Mouse (Mus musculus) adrenal gland, postnatal 10 days (tissue): ENCODE data around the gene Gipr. TPM values are rescaled to one million over a fixed set of nuclear protein-coding genes. Genes with fewer than 3 reads are reported as not detected.

ENCODE experiments used
- DNase-seq: peaks from one replicate; pipeline ENCODE4 v3.0.0; 2021; ENCODE audit warnings: mixed read lengths
- total RNA-seq, 2 experiments: library from RNA; stranded (reverse); gene quantifications; 2 replicates each; pipeline ENCODE4 v1.2.3; 2021

Gipr gene
- total RNA-seq, 2 experiments from 2014 or later = 0.75 to 0.94 TPM

GRCm38 (mm10) chr7:19148875-19149541, 16.9 kb downstream of the Gipr start, which contains the start of gene Qpctl:
Qpctl (minus strand) TSS chr7:19149291.
- peak; percentile 97 for DNase-seq

DNA sequence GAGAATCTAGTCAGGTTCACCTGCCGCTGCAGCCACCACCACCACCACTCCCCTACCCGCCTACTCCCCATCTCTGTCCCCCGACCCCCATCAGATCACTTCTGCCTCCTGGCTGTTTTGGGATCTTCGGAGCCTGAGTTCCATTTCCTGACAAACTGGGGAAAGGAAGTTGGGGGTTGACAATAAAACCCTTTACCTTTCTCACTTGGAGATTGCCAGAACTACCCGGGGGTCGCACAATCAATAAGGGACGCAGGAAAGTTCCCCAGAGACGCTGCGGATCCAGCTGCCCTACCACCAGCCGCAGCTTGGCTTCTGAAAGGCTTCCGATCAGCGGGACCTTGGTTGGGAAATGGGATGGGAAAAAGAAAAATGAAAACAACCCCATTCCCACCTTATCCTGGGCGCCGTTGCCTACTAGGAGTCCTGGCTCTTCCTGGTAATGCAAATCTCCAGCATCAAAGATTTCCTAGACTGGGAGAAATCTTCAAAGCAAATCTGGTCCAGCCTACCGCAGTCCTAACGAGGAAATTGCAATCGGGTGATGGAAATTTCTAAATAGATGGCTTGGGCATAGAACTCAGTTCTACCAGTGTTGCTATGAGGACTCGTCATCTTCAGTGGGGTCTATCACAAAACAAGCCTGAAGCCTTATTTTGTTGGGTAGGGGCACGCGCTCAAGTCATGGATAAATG, 17.6 kb downstream of the Gipr start:
- no peak for DNase-seq

DNA sequence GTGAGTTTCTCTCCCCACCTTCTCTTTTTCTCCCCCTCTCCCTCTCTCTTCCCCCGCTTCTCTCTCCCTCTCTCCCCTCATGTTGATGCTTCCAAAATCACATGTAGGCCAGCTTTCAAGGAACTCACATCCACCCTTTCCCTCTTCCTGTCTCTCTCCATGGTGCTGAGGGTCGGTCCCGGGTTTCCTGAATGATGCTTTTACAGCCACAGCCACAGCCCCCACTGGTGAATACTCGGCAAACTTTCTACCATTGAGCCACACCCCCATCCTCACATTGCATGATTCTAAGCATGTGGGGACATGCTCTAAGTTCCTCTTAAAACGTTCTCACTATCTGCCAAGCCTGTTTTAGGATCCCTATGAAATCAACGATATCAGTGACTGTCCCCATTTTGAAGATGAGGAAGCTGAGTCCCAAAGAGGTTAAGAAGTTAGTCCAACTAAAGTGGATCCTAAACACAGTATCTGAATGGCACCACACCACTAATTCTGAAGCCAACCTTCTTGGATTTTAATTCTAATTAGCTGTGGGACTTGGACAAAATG, 18.4 kb downstream of the Gipr start:
- DNase-seq = no peak

- no peak for DNase-seq
Measured at GRCm38 (mm10) chr7:19146793-19147192, 19.1 kb downstream of the Gipr start.

- peak; percentile 76 for DNase-seq
Measured at GRCm38 (mm10) chr7:19137380-19137779, 28.5 kb downstream of the Gipr start.

DNA sequence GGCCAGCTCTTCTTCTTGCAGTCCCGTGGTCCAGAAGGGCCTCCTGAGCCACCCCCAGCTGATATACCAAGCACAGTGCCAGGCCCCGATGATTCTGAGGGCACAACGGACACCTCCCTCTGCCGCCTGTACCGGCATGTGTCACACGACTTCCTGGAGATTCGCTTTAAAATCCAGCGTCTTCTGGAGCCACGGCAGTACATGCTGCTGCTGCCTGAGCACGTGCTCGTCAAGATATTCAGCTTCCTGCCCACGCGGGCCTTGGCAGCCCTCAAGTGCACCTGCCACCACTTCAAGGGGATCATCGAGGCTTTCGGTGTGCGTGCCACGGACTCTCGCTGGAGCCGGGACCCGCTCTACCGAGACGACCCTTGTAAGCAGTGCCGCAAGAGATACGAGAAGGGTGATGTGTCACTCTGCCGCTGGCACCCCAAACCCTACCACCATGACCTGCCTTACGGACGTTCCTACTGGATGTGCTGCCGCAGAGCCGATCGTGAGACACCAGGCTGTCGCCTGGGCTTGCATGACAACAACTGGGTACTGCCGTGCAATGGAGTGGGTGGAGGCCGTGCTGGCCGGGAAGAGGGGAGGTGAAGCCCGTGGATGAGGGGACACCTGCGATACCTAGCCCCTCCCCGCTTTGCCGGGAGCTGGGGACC, 29.1 kb downstream of the Gipr start:
- DNase-seq = no peak

DNA sequence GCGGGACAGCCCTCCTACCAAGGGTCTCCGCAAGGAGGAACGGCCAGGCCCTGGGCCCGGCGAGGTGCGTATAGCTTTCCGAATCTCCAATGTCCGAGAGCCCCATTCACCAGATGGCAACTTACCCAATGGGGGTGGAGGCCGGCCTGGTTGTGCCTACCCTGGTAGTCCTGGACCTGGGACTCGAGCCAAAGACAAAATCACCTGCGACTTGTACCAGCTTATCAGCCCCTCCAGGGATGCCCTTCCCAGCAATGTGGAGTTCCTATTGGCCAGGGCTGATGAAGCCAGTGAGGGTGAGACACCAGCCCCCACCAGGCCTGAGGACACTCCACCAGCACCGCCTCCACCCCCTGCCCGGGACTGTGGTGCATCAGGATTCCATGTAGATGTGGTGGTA, 29.8 kb downstream of the Gipr start:
- DNase-seq = no peak

GRCm38 (mm10) chr7:19131324-19131848, 34.5 kb downstream of the Gipr start:
- peak; percentile 99 for DNase-seq

- no peak for DNase-seq
Measured at GRCm38 (mm10) chr7:19130657-19131056, 35.3 kb downstream of the Gipr start.

DNA sequence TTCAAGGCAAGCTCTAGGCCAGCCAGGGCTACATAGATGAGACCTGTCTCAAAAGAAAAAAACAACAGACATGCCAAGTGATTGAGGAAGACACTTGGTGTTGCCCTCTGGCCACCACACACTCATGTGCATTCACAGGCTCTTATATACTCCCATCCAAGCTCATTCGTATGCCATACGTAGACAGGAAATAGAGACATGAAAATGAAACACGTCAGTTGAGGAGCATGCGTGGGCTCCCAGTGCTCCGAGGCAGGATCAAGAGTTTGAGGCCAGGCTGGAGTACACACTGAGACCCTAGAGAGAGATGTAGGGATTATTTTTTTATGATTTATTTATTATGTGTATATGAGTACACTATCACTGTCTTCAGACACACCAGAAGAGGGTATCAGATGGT, 36.5 kb downstream of the Gipr start:
- DNase-seq = no peak

- DNase-seq = no peak
Measured at GRCm38 (mm10) chr7:19127744-19128143, 38.2 kb downstream of the Gipr start.

DNA sequence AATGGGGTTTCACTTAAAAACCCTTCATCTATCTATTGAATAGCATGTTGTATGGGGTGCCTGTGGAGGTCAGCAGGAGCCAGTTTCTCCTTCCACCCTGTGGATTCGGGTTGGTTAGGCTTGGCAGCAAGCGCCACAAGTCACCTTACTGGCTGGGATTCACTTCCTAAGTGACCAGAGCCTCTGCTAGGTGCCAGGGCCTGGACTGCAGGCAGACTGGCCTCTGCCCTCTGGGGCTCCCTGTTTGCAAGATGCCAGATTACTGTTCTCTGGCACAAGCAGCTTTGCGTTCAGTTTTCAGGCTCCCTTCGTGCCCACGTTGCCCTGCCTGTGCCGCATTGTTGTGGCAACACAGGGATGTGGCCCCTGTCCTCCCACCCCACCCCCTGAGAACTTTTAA, 41.2 kb downstream of the Gipr start:
- peak; percentile 51 for DNase-seq

- peak; percentile 57 for DNase-seq
Measured at GRCm38 (mm10) chr7:19121686-19122085, 44.2 kb downstream of the Gipr start.

GRCm38 (mm10) chr7:19119631-19120429, 46.1 kb downstream of the Gipr start, which contains the start of gene Fbxo46:
Fbxo46 (plus strand) TSS chr7:19119859.
- peak; percentile 92 for DNase-seq

- DNase-seq = no peak
Measured at GRCm38 (mm10) chr7:19119083-19119482, 46.8 kb downstream of the Gipr start.

GRCm38 (mm10) chr7:19118028-19118771, 47.7 kb downstream of the Gipr start, which contains the start of gene Gm4969:
Gm4969 (minus strand) TSS chr7:19118368.
- peak; percentile 55 for DNase-seq

GRCm38 (mm10) chr7:19109565-19109964, 56.4 kb downstream of the Gipr start:
- no peak for DNase-seq

GRCm38 (mm10) chr7:19107436-19107835, 58.5 kb downstream of the Gipr start:
- no peak for DNase-seq
